Mouse (Mus musculus) forebrain, embryonic 12.5 days (tissue): ENCODE results near the gene Mib2. TPM values are rescaled to one million over a fixed set of nuclear protein-coding genes. Genes with fewer than 3 reads are reported as not detected.
"Not testable (repeated sequence)": the region's sequence is repeated elsewhere in the genome, so short reads cannot be mapped to it uniquely, and the experiment has no call there.

ENCODE experiments used
- ATAC-seq: fragments of 200-750 bp; cut with Nextera tagmentation; 2 replicates; pipeline ENCODE4 v1.8.0; 2017; ENCODE audit warnings: moderate TSS enrichment; ENCODE audit not compliant: low FRiP score
- H3K27ac ChIP-seq: fragments of 300-500 bp; sonication (generic); 2 replicates; pipeline ENCODE4 v1.5.1; 2016; ENCODE audit warnings: mild to moderate bottlenecking
- H3K27me3 ChIP-seq: fragments of 300-500 bp; sonication (generic); 2 replicates; pipeline ENCODE4 v1.6.1; 2016; ENCODE audit warnings: mild to moderate bottlenecking
- H3K36me3 ChIP-seq: fragments of 300-500 bp; sonication (generic); replicated peaks from 2 replicates; pipeline ENCODE4 v1.6.1; 2016; ENCODE audit warnings: mild to moderate bottlenecking
- H3K4me1 ChIP-seq: fragments of 300-500 bp; sonication (generic); 2 replicates; pipeline ENCODE4 v1.6.1; 2016
- H3K4me2 ChIP-seq: fragments of 300-500 bp; sonication (generic); 2 replicates; pipeline ENCODE4 v1.6.1; 2016; ENCODE audit warnings: mild to moderate bottlenecking, moderate library complexity
- H3K4me3 ChIP-seq: fragments of 300-500 bp; sonication (generic); replicated peaks from 2 replicates; pipeline ENCODE4 v1.5.1; 2016; ENCODE audit warnings: mild to moderate bottlenecking
- H3K9ac ChIP-seq: fragments of 300-500 bp; sonication (generic); 2 replicates; pipeline ENCODE4 v1.6.1; 2016; ENCODE audit warnings: mild to moderate bottlenecking
- H3K9me3 ChIP-seq: fragments of 300-500 bp; sonication (generic); 2 replicates; pipeline ENCODE4 v1.6.1; 2016
- WGBS: fragments of 180-500 bp; shearing (Covaris S2); methylation state at CpG from one replicate; pipeline ENCODE4 v1.1.7; 2016; 5-methylcytosine and 5-hydroxymethylcytosine counted together
- polyA plus RNA-seq: library from polyadenylated mRNA; unstranded; fragments of >200 nt; fragmentation: Nextera tagmentation; extraction: Ambion mirVana; gene quantifications from 2 replicates; pipeline ENCODE4 v1.2.1, GENCODE M21; 2016

Mib2 gene
- polyA plus RNA-seq, 1 experiment from 2014 or later, result 30.7 TPM

DNA sequence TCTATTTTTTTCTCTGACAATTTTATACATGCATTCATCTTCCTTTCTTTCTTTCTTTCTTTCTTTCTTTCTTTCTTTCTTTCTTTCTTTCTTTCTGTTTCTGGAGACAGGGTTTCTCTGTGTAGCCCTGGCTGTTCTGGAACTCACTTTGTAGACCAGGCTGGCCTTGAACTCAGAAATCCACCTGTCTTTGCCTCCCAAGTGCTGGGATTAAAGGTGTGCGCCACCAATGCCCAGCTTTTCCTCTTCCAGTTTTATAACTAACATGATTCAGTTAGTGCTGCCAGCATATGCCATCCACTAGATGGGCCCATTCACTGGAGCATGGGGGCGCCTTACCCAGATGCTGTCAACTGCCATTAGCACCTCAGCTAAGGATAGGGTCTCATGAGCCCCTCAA, 23.7 kb downstream of the Mib2 start, which contains the start of gene Gm10563:
TSS of gene Gm10563 (minus strand) at position 101 of the 400 bp plus-strand sequence.
- H3K4me1 ChIP-seq, H3K27ac ChIP-seq, H3K9me3 ChIP-seq, ATAC-seq, H3K4me2 ChIP-seq, H3K27me3 ChIP-seq, H3K9ac ChIP-seq, H3K4me3 ChIP-seq: not testable (repeated sequence)
- WGBS, result 93% methylated on average over 2 of the region's 2 CpGs
- peaks cover 91% of the 10 kb centered on the region for H3K36me3 ChIP-seq

DNA sequence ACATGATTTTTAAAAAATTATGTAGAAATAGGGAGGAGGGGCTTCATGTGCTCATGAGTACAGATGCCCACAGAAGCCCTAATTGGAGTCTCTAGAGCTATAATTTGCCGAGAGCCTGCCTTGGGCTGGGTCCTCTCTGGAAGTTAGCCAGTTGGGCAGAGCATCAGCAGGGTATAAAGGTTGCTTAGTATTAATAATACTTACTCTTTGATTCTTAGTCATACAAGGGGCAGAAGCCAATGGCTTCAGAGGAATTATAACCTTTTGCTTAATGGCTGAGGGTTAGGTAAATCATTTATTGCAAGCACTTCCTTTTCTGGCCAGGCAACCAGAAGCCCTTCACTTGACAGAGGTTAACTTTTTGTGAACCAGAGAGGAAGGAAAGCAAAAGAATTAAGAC, 25.5 kb downstream of the Mib2 start:
- WGBS, result 94% methylated on average over 1 of the region's 1 CpGs
- Histone ChIP-seq H3K4me1 (no peaks in the 10 kb centered on the region), H3K4me3 (no peak overlapping the region), H3K27ac (no peak overlapping the region), H3K9me3 (no peaks in the 10 kb centered on the region), H3K4me2 (no peak overlapping the region), H3K36me3 (peaks cover 87% of the 10 kb centered on the region), H3K27me3 (no peaks in the 10 kb centered on the region), H3K9ac (no peak overlapping the region)
- ATAC-seq, result no peak

DNA sequence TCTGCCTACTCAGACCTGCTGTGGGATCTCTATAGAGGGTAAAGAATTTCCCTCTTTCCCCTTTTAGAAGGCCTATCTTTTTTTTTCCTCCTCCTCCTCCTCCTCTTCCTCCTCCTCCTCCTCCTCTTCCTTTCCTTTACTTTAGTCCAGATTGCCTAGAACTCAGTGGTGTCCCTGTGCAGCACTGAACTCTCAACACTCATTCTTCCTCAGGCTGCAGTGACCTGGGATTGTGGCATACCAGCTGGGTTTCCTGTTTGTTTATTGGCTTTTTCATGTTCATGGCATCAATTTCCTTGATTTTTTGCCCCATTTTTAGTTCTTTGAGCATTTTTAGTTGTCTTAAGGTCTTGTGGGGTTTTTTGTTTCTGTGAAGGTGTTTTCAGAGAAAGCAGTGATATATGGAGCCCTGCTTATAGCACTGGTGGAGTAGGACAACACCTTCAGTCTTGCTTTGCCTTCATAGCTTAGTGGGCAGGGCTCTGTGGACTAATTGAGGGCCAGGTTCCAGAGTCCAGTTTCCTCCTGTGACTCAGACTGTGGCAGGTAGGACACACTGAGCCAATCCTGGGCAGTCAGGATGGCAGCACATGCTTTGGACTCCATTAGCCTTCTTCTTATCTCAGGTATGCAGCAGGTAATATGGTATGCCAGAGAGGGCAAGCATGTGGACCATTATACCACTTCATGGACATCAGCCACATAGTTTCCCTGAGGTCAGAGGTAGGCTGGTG, 33.1 kb downstream of the Mib2 start:
- Histone ChIP-seq H3K4me2 (no peak overlapping the region), H3K9me3 (no peaks in the 10 kb centered on the region), H3K27me3 (no peaks in the 10 kb centered on the region), H3K4me3 (no peak overlapping the region), H3K9ac (no peak overlapping the region), H3K36me3 (peaks cover 94% of the 10 kb centered on the region), H3K4me1 (no peaks in the 10 kb centered on the region), H3K27ac (no peak overlapping the region)
- ATAC-seq, result no peak

DNA sequence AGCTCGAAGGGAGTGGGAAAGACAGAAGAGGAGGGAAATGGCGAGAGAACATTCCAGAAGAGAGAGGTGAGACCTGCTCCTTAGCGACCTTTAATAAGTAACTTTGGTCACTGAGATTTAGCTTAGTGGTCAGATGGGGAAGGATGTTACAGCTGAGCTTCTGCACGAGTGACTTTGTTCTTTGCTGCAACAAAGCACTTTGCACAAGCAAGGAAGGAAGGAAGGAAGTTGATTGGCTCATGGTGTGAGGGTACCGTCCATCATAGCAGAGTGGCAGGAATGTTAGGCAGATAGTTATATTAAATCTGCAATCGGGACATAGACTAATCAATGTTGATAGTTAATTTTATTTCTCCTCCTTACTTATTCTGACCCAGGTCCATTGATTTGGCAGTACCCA, 38.7 kb downstream of the Mib2 start:
- H3K4me3 ChIP-seq, result no peak overlapping the region
- H3K9ac ChIP-seq, result no peak overlapping the region
- H3K4me1 ChIP-seq, result peaks cover 2% of the 10 kb centered on the region
- ATAC-seq, result no peak
- H3K27ac ChIP-seq, result no peak overlapping the region
- H3K9me3 ChIP-seq, result no peaks in the 10 kb centered on the region
- H3K27me3 ChIP-seq, result no peaks in the 10 kb centered on the region
- H3K4me2 ChIP-seq, result no peak overlapping the region
- peaks cover 78% of the 10 kb centered on the region for H3K36me3 ChIP-seq
- 93% methylated on average over 6 of the region's 6 CpGs for WGBS

DNA sequence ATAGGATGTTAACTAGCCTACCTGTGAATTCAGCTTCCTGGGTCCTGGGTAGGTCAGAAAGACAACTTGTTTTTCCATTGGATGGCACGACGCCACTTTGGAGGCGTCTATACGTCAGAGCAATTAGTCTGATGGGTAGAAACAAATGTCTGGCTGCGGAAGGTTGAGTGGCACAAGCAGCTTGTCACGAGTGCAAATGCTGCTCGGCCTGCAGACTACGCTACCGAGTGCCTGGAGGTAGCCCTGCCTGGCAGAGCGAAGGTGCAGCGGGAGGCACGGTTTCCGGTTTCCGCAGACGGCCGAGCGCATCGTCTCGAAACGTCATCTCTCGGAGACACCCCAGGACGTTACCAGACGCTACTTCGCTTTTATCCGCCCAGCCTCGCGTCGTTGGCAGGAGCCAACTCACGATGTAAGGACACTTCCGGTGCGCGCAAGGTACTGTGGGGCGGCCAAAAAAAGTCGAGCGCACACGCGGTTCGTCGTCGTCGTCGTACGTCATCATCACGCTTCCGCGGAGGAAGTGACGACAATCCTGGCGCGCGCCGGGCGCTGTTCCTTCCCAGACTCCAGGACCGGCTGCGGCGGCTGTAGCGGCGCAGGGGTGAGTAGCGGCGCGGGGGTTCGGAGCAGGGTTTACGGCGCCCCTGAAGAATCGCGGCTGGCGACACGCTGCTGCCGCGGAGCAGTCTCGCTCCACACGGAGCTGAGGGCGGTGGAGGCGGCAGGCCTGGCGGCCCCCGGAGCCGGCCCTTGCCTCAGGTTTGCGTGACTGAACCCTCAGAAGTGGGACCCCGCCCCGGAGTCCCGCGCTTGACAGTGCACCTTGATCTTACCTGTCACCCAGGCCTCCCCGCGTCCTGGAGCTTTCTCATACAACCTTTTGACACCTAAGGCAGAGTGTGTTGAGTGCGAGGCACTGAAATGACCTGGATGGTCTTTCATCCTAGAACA, 44.4 kb downstream of the Mib2 start, which contains the start of gene Cdk11b:
TSS of gene Cdk11b (plus strand) at position 517 of the 954 bp plus-strand sequence.
- peak within 1 kb of the TSS; percentile 93 for H3K4me3 ChIP-seq
- H3K36me3 ChIP-seq, result peaks cover 47% of the 10 kb centered on the region
- WGBS, result under 1% methylated on average over 78 of the region's 84 CpGs
- peak within 1 kb of the TSS; percentile 84 for H3K27ac ChIP-seq
- peak within 1 kb of the TSS; percentile 61 for H3K4me2 ChIP-seq
- H3K9ac ChIP-seq, result peak within 1 kb of the TSS; percentile 84
- peaks cover 10% of the 10 kb centered on the region for H3K4me1 ChIP-seq
- ATAC-seq, result peak; percentile 100
- no peaks in the 10 kb centered on the region for H3K9me3 ChIP-seq
- H3K27me3 ChIP-seq, result no peaks in the 10 kb centered on the region

DNA sequence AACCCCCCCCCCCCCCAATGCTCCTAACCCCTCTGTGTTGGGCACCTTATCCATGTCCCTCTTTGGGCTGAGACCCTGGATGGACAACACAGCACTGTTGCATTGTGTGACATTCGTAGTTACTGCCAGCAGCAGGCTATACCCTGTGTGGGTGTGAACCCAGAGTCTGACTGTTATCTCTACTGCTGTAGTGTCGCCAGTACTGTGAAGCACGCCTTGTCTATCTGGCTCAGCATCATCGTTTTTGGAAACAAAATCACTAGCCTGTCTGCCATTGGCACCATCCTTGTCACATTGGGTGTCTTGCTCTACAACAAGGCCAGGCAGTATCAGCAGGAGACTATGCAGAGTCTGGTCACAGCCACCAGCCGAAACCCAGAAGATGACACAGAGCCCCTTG, 50.7 kb downstream of the Mib2 start:
- Histone ChIP-seq H3K4me3 (no peak overlapping the region), H3K36me3 (peaks cover 80% of the 10 kb centered on the region), H3K4me2 (no peak overlapping the region), H3K27me3 (no peaks in the 10 kb centered on the region), H3K9ac (no peak overlapping the region), H3K27ac (no peak overlapping the region), H3K4me1 (peaks cover under 1% of the 10 kb centered on the region; the same call in 1 of the 2 replicates), H3K9me3 (no peaks in the 10 kb centered on the region)
- WGBS, result 92% methylated on average over 5 of the region's 5 CpGs
- no peak for ATAC-seq

DNA sequence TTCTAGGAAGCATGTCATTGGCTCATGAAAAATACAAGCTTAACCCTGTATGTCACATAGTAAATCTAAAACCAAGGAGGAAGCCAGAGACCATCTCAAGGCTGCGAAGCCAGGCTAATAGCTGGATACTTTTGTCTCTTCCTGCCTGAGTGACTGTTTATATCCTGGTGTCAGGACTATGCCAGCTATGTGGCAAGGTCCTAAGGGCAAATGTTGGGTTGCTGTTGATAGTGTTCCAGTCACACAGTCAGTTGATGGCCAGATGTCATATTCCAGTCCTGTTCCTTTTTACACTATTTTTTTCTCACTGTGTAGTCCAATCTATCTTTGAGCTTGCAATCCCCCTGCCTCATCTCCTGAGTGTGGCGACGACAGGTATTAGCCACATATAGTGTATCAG, 55.7 kb downstream of the Mib2 start:
- Histone ChIP-seq H3K4me3 (no peak overlapping the region), H3K27me3 (no peaks in the 10 kb centered on the region), H3K9ac (no peak overlapping the region), H3K27ac (no peak overlapping the region), H3K4me2 (no peak overlapping the region), H3K4me1 (no peaks in the 10 kb centered on the region), H3K36me3 (peaks cover 79% of the 10 kb centered on the region), H3K9me3 (no peaks in the 10 kb centered on the region)
- 95% methylated on average over 3 of the region's 3 CpGs for WGBS
- ATAC-seq, result no peak

DNA sequence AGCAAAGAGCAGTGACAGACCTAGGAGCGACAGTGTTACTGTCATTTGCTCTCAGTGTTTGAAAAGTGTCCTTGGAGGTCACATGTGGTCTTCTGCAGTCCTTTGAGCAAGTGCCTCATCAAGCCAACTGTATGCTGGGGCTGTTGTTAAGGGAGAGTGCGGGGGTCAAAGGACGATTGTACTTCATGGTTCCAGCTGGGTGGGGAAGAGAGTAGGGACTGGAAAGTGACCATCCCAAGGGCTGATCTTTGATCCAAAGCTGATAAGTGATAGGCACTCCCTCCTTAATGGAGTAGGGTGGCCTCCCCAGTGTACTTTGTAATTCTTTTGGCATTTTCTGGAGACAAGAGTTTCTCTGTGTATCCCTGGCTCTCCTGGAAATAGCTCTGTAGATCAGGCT, 57.1 kb downstream of the Mib2 start:
- ATAC-seq, result no peak
- no peak overlapping the region for H3K27ac ChIP-seq
- H3K4me1 ChIP-seq, result no peaks in the 10 kb centered on the region
- H3K4me2 ChIP-seq, result no peak overlapping the region
- peaks cover 65% of the 10 kb centered on the region for H3K36me3 ChIP-seq
- no peaks in the 10 kb centered on the region for H3K27me3 ChIP-seq
- H3K9ac ChIP-seq, result no peak overlapping the region
- H3K9me3 ChIP-seq, result no peaks in the 10 kb centered on the region
- 95% methylated on average over 3 of the region's 3 CpGs for WGBS
- no peak overlapping the region for H3K4me3 ChIP-seq

DNA sequence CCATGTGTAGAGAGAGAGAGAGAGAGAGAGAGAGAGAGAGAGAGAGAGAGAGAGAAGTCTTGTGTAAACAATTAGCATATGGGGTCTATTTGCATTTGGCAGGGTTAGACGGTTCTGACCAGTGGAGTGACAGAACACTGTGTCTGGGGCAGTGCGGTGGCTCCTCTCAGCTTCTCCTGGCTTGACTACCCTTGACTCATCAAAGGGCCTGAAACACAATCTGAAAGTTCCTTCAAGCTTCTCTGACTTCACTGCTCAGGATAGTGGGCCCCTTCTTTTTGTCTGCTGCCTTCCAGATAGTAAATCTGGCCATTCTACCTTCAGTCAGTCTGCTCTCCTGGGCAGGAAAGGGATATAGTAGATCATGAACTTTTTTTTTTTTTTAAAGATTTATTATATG, 62.2 kb downstream of the Mib2 start:
- Histone ChIP-seq H3K27ac (no peak overlapping the region), H3K36me3 (peaks cover 27% of the 10 kb centered on the region), H3K9ac (no peak overlapping the region), H3K9me3 (no peaks in the 10 kb centered on the region), H3K27me3 (no peaks in the 10 kb centered on the region), H3K4me3 (no peak overlapping the region), H3K4me1 (peaks cover 10% of the 10 kb centered on the region), H3K4me2 (no peak overlapping the region)
- ATAC-seq, result no peak
- 91% methylated on average over 2 of the region's 2 CpGs for WGBS

DNA sequence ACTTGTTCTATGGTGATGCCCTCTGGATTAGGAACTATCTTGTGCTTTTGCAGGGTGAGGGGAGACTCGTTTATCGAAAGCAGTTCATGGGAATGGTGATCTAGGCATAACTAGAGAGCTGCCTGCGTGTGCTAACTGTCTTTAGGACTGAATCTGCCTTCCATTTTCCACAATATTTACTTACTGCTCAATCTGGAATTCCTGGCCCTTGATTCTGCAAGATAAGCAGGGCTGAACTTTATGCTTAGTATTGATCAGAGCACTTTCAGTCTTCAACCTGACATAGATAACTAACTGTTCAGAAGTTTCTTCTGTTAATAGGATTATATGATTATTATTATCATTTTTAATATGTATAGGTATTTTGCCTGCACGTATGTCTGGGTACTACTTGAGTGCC, 63.9 kb downstream of the Mib2 start:
- Histone ChIP-seq H3K4me1 (peaks cover 13% of the 10 kb centered on the region), H3K4me2 (no peak overlapping the region), H3K9me3 (no peaks in the 10 kb centered on the region), H3K36me3 (peaks cover 13% of the 10 kb centered on the region), H3K4me3 (no peak overlapping the region), H3K9ac (no peak overlapping the region), H3K27me3 (no peaks in the 10 kb centered on the region), H3K27ac (no peak overlapping the region)
- ATAC-seq, result no peak
- 91% methylated on average over 4 of the region's 4 CpGs for WGBS
